Mouse (Mus musculus): ENCODE data around the gene Becn1.

DNA sequence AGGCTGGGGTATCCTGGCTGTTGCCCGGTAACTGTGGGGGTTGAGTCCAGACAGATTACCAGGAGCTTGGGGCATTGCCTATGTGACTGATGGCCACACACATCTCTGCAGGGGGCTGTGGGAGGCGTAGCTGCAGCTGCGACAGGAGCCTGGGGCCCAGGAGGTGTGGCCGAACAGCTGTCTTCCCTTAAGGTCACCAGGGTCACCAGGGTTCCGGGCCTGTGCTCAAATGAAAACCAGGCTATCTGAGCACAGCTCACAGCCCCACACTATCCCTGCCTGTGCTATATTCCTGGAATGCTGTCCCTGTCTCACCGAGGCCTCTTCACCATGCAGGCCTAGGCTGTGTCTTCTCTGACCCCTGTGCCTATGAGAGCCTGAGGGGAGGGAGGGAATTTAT lies 32.4 kb upstream of the Becn1 start:
- no peak for TF ChIP-seq CTCF (IDR thresholded peaks at IDR 0.05; ENCODE audit: low read depth, low read length)
- TF ChIP-seq POLR2AphosphoS5 (IDR thresholded peaks at IDR 0.05; ENCODE audit: insufficient replicate concordance, low read depth, low read length) = no peak
- TF ChIP-seq TAL1 (conservative IDR thresholded peaks at IDR 0.05; ENCODE audit: low read depth, low read length) = no peak
- no peak for TF ChIP-seq GATA1 (IDR thresholded peaks at IDR 0.05; ENCODE audit: borderline replicate concordance, low read length)

All from G1E (cell line).